Mouse (Mus musculus) embryonic facial prominence, embryonic 10.5 days (tissue): ENCODE data around the gene Edar. TPM values are rescaled to one million over a fixed set of nuclear protein-coding genes. Genes with fewer than 3 reads are reported as not detected.

Experiments used
- DNase-seq: peaks from one replicate; pipeline ENCODE4 v3.0.0-alpha.2; 2017; ENCODE audit warnings: low spot score
- H3K27ac ChIP-seq: fragments of 300-500 bp; sonication (generic); replicated peaks from 2 replicates; pipeline ENCODE4 v1.5.1; 2016; ENCODE audit warnings: mild to moderate bottlenecking
- H3K27me3 ChIP-seq: fragments of 300-500 bp; sonication (generic); replicated peaks from 2 replicates; pipeline ENCODE4 v1.6.1; 2016; ENCODE audit warnings: low read depth, mild to moderate bottlenecking; ENCODE audit not compliant: poor library complexity, severe bottlenecking
- H3K36me3 ChIP-seq: fragments of 300-500 bp; sonication (generic); replicated peaks from 2 replicates; pipeline ENCODE4 v1.6.1; 2016; ENCODE audit warnings: mild to moderate bottlenecking, moderate library complexity
- H3K4me1 ChIP-seq: fragments of 300-500 bp; sonication (generic); 2 replicates; pipeline ENCODE4 v1.6.1; 2016
- H3K4me3 ChIP-seq: fragments of 300-500 bp; sonication (generic); 2 replicates; pipeline ENCODE4 v1.5.1; 2016; ENCODE audit warnings: mild to moderate bottlenecking, moderate library complexity
- H3K9me3 ChIP-seq: fragments of 300-500 bp; sonication (generic); 2 replicates; pipeline ENCODE4 v1.6.1; 2016; ENCODE audit warnings: mild to moderate bottlenecking
- WGBS: fragments of 180-500 bp; shearing (Covaris S2); methylation state at CpG from one replicate; pipeline ENCODE4 v1.1.7; 2016; 5-methylcytosine and 5-hydroxymethylcytosine counted together
- polyA plus RNA-seq: library from polyadenylated mRNA; unstranded; fragments of >200 nt; fragmentation: Nextera tagmentation; extraction: Ambion mirVana; gene quantifications from 2 replicates; pipeline ENCODE4 v1.2.1, GENCODE M21; 2016

Edar gene
- polyA plus RNA-seq, 1 experiment from 2014 or later, result 0.57 TPM

GRCm38 (mm10) chr10:58672557-58673277 is 2.7 kb downstream of the Edar start:
- DNase-seq, result no peak
- Histone ChIP-seq H3K27ac (no peak overlapping the region), H3K9me3 (no peaks in the 10 kb centered on the region), H3K4me1 (peaks cover 11% of the 10 kb centered on the region; the same call in 1 of the 2 replicates), H3K27me3 (peaks cover 22% of the 10 kb centered on the region), H3K36me3 (no peaks in the 10 kb centered on the region), H3K4me3 (no peak overlapping the region)
- WGBS, result 58% methylated on average over 10 of the region's 10 CpGs

GRCm38 (mm10) chr10:58663868-58664267 is 11.6 kb downstream of the Edar start:
- WGBS, result 74% methylated on average over 5 of the region's 5 CpGs
- Histone ChIP-seq H3K27ac (no peak overlapping the region), H3K27me3 (no peaks in the 10 kb centered on the region), H3K9me3 (no peaks in the 10 kb centered on the region), H3K4me3 (no peak overlapping the region), H3K36me3 (no peaks in the 10 kb centered on the region), H3K4me1 (0 out of 2 replicates have a peak, but pooled peaks cover 6% of the 10 kb centered on the region)
- no peak for DNase-seq

GRCm38 (mm10) chr10:58663417-58663816 is 12.0 kb downstream of the Edar start:
- WGBS, result 90% methylated on average over 6 of the region's 6 CpGs
- H3K27me3 ChIP-seq, result no peaks in the 10 kb centered on the region
- H3K36me3 ChIP-seq, result no peaks in the 10 kb centered on the region
- 0 out of 2 replicates have a peak, but pooled peaks cover 10% of the 10 kb centered on the region for H3K4me1 ChIP-seq
- no peak overlapping the region for H3K27ac ChIP-seq
- DNase-seq, result no peak
- no peaks in the 10 kb centered on the region for H3K9me3 ChIP-seq
- no peak overlapping the region for H3K4me3 ChIP-seq

- H3K27me3 ChIP-seq, result no peaks in the 10 kb centered on the region
- H3K36me3 ChIP-seq, result no peaks in the 10 kb centered on the region
- 0 out of 2 replicates have a peak, but pooled peaks cover 10% of the 10 kb centered on the region for H3K4me1 ChIP-seq
- DNase-seq, result no peak
- H3K4me3 ChIP-seq, result no peak overlapping the region
- no peak overlapping the region for H3K27ac ChIP-seq
- H3K9me3 ChIP-seq, result no peaks in the 10 kb centered on the region
- WGBS, result 68% methylated on average over 11 of the region's 11 CpGs
Observed at GRCm38 (mm10) chr10:58659268-58659986, 16.0 kb downstream of the Edar start.

GRCm38 (mm10) chr10:58657731-58658130 is 17.7 kb downstream of the Edar start:
- Histone ChIP-seq H3K27me3 (peaks cover under 1% of the 10 kb centered on the region; the same call in 1 of the 2 replicates), H3K4me1 (peaks cover 14% of the 10 kb centered on the region), H3K27ac (no peak overlapping the region), H3K36me3 (no peaks in the 10 kb centered on the region), H3K4me3 (no peak overlapping the region), H3K9me3 (no peaks in the 10 kb centered on the region)
- no peak for DNase-seq
- 78% methylated on average over 2 of the region's 2 CpGs for WGBS

DNA sequence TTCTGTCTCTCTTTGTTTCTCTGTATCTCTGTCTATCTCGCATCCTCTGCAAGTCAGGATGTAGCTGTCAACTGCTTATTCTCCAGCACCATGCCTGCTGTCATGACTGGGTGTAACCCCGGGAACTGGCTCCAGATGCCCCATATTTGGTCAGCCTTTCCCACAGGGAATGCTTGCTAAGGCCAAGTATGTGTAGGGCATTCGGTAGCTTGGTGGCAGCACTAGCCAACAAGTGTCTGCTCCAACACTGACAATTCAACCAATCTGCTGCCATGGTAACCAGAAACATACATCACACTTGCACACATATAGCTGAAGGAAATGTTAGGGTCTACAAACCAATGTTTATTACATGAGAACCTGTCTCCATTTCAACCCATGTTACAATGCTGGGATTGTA is 21.8 kb downstream of the Edar start:
- no peak overlapping the region for H3K4me3 ChIP-seq
- WGBS, result 87% methylated on average over 3 of the region's 3 CpGs
- DNase-seq, result no peak
- peaks cover 28% of the 10 kb centered on the region for H3K4me1 ChIP-seq
- H3K9me3 ChIP-seq, result no peaks in the 10 kb centered on the region
- H3K27ac ChIP-seq, result no peak overlapping the region
- peaks cover 17% of the 10 kb centered on the region; the same call in 1 of the 2 replicates for H3K27me3 ChIP-seq
- no peaks in the 10 kb centered on the region for H3K36me3 ChIP-seq

DNA sequence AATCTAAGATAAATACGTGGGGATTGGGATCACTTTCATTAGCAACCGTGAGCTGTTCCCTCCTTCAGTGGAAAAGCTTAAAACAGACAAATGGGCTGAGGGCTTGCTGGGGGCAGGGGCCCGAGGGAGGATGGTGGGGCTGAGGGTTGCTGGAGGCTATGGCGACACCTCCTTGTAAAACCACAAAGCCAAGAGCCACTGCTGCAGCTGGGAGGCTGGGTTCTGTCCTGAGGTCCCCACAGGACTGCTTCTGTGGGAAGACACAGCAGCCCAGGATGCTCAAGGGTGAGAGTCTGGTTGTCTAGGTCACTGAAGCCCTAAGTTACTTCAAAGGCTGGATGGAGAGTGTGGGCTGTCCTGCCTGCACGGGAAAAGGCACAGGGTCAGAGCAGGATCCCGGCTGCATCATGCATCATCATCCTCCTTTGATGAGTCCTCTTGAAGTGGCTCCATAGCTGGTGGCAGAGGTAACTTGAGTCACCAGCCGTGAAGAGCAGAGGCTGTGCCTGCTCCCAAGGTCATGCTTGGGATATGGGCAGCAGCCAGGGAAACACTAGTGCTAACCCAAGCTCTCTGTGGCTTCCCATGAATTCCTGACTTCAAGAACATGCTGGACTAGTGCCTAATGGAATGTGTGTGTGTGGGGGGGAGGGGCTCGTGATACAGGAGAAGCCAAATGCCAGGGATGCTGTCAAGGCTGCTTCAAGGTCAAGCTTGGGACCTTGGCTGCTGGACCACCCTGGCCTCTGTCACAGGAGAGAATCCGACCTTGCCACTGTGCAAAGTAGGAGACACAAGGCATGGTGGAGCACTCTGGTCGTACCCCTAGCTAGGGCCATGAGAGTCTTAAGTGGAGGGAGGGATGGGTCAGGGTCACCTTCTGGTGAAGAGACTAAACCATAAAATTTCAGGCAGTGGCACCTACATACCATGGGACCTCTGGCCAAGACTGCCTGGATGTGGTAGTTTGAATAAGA is 22.7 kb downstream of the Edar start:
- peak; percentile 32 for DNase-seq
- WGBS, result 29% methylated on average over 10 of the region's 10 CpGs
- H3K27me3 ChIP-seq, result peaks cover 17% of the 10 kb centered on the region; the same call in 1 of the 2 replicates

DNA sequence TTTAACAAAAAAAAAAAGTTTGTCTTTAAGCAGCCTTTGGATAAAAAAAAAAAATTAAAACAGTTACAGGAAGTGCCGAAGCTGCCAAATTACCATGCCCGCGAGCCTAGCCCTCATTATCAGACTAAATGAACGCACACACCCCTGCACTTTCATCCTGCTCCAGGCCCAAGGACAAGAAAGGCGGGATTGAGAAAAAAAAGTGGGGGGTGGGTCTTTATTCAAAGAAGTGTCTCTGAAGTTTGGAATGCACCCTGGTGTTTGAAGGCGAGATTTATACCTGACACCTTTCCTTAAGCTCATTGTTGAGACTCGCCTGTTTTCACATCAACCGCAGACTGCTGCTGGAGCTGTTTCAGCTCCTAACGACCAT is 23.4 kb downstream of the Edar start:
- Histone ChIP-seq H3K4me1 (peaks cover 25% of the 10 kb centered on the region), H3K9me3 (no peaks in the 10 kb centered on the region), H3K27me3 (peaks cover 17% of the 10 kb centered on the region; the same call in 1 of the 2 replicates), H3K4me3 (peak overlapping the region; percentile 41), H3K36me3 (no peaks in the 10 kb centered on the region), H3K27ac (peak overlapping the region; percentile 55; the same call in 1 of the 2 replicates)
- 3% methylated on average over 9 of the region's 9 CpGs for WGBS
- peak; percentile 42 for DNase-seq

More for the DNA sequence above, 22.7 kb downstream of the Edar start:
- peak overlapping the region; percentile 55; the same call in 1 of the 2 replicates for H3K27ac ChIP-seq
- no peaks in the 10 kb centered on the region for H3K36me3 ChIP-seq
- H3K4me1 ChIP-seq, result peaks cover 25% of the 10 kb centered on the region
- H3K4me3 ChIP-seq, result 0 out of 2 replicates have a peak overlapping the region, but pooled peaks have one; percentile 41
- H3K9me3 ChIP-seq, result no peaks in the 10 kb centered on the region

DNA sequence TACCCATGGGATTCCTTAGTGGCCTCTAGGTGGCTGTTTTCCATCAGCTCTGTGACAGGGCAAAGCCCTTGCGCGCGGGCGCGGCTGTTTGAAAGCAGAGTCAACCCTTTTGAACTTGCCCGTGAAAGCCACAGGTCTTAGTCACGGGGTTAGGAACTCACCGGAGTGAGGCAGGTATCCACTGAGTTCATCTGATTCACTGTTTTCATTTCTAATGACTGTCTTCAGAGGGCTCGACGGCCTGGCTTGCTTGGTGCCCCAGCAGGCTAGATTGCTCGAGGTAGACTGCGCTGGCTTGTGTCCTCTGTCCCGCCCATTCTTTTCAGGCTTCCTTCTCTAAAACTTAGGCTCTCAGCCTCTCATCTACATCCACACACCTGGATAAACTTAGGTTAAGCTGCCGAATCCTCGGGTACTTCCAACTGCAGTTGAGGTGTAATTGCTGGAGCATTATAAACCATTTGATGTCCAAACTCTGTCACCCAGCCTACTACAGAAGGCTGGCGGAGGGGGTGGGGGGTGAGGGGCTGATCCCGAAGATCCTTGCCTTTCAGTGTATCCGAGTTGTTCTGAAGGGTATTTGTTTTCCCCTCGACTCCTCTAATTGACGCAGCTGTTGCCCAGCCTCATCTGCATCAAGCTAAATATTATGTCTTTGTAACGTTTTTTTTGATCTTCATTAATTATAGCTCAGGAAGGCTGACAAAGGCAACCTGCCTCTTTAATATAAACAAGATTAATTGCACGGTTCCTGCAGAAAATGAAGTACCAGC is 24.0 kb downstream of the Edar start:
- no peaks in the 10 kb centered on the region for H3K9me3 ChIP-seq
- DNase-seq, result peak; percentile 60
- 3% methylated on average over 22 of the region's 22 CpGs for WGBS
- H3K27ac ChIP-seq, result peak overlapping the region; percentile 19
- peaks cover 17% of the 10 kb centered on the region; the same call in 1 of the 2 replicates for H3K27me3 ChIP-seq
- H3K4me3 ChIP-seq, result peak overlapping the region; percentile 41
- peaks cover 25% of the 10 kb centered on the region for H3K4me1 ChIP-seq
- no peaks in the 10 kb centered on the region for H3K36me3 ChIP-seq

GRCm38 (mm10) chr10:58648787-58649186 is 26.7 kb downstream of the Edar start:
- no peak overlapping the region for H3K4me3 ChIP-seq
- no peaks in the 10 kb centered on the region for H3K9me3 ChIP-seq
- peaks cover 17% of the 10 kb centered on the region; the same call in 1 of the 2 replicates for H3K27me3 ChIP-seq
- H3K36me3 ChIP-seq, result no peaks in the 10 kb centered on the region
- WGBS, result 72% methylated on average over 5 of the region's 5 CpGs
- H3K27ac ChIP-seq, result no peak overlapping the region
- H3K4me1 ChIP-seq, result peaks cover 25% of the 10 kb centered on the region
- DNase-seq, result no peak

DNA sequence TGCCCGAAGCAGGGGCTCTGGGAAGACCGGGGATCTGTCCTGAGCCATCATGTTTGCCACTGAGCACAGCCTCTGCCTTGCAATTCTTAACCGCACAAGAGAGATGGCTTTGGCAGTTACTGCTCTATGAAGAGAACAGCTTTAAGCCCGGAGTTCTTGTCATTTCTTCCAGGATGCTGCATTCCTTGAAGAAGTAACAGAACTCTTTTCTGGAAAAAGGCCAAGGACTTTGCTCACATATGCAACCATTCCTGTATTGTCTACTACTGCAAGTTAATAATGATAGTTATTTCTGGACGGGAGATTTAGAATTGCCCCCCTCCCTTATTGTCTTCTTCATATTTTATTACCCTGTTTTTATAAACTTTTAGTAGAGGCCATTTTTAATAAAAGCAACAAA is 30.8 kb downstream of the Edar start:
- Histone ChIP-seq H3K9me3 (no peaks in the 10 kb centered on the region), H3K4me3 (no peak overlapping the region), H3K36me3 (no peaks in the 10 kb centered on the region), H3K27ac (no peak overlapping the region), H3K4me1 (peaks cover 37% of the 10 kb centered on the region), H3K27me3 (no peaks in the 10 kb centered on the region)
- WGBS, result 94% methylated on average over 5 of the region's 5 CpGs
- DNase-seq, result no peak
